Mouse (Mus musculus) left cerebral cortex, postnatal 10 days (tissue): ENCODE results near the gene Pygo2. TPM values are rescaled to one million over a fixed set of nuclear protein-coding genes. Genes with fewer than 3 reads are reported as not detected.

Experiments used
- DNase-seq, 2 experiments: peaks; one replicate each; pipeline ENCODE4 v3.0.0; 2021 to 2022; ENCODE audit warnings: low spot score in 2 of 2, mixed read lengths in 1 of 2; ENCODE audit errors: extremely low spot score in 1 of 2
- intact Hi-C: fragments of 180-260 bp; cut with DNase I; formaldehyde crosslinking; loops from one replicate; pipeline ENCODE4 v1.15.1; 2025
- total RNA-seq, 2 experiments: library from RNA; stranded (reverse); gene quantifications; 2 replicates each; pipeline ENCODE4 v1.2.3; 2021

The Pygo2 gene
- total RNA-seq, 2 experiments from 2014 or later, result 46.0 to 50.6 TPM

- DNase-seq, result peak in 1 of 2 experiments; percentile 80
- intact Hi-C loops, result no loop called here
These were observed 38.1 kb upstream of the Pygo2 start for GRCm38 (mm10) chr3:89391663-89392511.

DNA sequence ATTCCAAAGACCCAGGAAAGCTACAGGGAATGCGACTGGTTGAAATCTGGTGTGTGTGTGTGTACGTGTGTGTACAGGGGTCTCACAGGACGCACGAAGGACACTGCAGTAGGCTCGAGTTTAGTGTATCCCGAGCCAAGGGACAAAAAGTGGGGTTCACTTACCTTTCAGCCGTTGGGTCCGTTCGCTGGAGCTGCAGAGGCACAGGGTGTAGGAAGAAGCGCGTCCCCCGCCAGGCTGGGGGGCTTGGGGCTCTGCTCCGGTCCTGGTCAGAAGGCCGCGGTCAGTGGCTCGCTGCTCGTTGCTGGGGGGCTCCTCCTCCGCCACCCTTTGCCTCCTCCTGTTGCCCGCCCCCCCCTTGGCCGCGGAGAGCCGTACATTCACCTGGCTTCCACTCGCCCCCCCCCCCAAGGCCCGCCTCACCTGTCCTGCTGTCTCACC is 37.1 kb upstream of the Pygo2 start:
- intact Hi-C loops, result no loop called here
- DNase-seq, result peak in 1 of 2 experiments; percentile 65

DNA sequence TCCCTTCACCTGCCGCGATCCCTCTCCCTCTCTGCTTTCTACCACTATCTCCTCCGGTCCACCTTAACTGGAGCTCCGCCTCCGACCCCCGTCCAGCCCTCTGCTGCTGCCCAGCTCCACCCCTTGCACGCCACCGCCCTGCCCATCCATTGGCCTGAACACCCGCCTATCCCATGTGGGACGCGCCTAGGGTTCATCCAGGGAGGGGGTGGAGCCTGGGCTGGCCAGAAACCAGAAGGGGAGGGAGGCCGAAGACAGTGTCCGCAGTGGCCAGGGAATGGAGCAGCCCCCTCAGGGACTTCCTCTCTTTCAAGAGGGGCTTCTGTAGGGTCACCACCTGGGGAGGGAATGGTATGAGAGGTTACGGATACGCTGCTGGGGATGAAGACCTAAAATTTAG is 36.4 kb upstream of the Pygo2 start:
- intact Hi-C loops, result no loop called here
- DNase-seq, result peak; percentile 97 to 99

DNA sequence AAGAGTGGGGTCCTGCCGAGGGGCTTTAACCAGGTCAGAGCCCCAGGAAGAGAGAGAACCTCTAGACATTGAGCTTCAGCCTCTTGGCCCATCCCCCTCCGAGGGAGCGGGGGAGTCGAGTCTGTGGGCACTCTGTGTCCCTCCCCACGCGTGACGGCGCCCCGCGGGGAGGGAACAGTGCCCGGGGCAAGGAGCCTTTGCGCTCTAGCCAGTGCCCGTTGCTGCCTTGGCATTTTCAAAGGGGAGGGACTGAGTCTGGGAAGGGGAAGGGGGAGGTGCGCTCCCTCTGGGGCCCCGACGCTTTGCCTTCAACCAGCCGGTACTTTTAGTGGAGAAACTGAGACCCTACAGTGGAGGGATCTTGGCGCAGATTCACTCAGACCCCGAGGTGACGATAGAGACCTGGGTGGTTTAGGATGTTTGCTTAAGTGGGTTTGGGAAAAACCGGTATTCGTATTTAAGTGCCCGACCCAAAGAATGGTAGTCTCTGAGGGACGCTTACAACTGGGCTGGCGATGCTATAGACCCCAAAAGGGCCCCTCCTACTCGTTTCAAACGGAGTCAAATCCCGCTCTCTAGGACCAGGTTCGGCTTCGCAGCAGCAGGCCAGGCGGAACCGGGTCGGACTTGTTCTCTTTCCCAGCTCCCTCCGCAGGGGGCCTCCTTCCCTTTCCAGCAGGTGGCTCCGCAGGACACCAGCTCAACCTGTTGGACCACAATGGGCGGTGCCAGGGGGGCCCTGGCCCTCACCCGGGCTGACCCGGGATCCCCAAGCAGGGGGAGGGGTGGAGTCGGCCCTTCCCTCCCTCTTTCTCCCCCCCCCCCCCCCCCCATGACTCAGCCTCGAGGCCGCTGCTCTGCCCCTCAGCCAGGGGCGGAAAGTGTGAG is 35.8 kb upstream of the Pygo2 start, which contains the start of gene Zbtb7b:
Gene Zbtb7b (minus strand): TSS at position 771 of the 888 bp plus-strand sequence.
- DNase-seq, result peak; percentile 48 to 86
- intact Hi-C loops, result no loop called here

- intact Hi-C loops, result loop anchor here (5.0 kb wide), 1 partner anchor 92 kb away; no protein-coding TSS in a partner anchor
- DNase-seq, result peak; percentile 51 to 91
These were observed 35.1 kb upstream of the Pygo2 start for GRCm38 (mm10) chr3:89394894-89395256.

DNA sequence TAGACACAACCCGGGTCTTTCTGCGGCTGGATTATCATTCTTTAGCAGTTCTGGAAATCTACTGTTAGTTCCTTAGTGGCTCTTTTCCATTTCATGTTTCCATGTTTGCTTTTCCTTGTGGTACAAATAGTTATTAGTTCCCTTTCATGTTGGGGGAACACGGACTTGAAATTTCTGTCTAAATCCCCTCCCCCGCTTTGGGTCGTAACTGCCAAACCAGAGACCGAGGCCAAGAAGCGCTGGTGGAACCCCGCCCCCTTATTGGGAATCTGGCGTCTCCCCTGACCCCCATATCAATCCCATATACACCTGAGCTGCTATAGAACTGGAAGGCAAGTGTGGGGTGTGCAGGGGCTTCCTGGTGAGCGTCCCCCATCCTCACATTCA is 34.6 kb upstream of the Pygo2 start:
- intact Hi-C loops, result loop anchor here (5.0 kb wide), 1 partner anchor 92 kb away; no protein-coding TSS in a partner anchor
- DNase-seq, result no peak

- DNase-seq, result peak in 1 of 2 experiments; percentile 72
- intact Hi-C loops, result loop anchor here (5.0 kb wide), 1 partner anchor 91 kb away; no protein-coding TSS in a partner anchor
These were observed 34.0 kb upstream of the Pygo2 start for GRCm38 (mm10) chr3:89395806-89396653.

GRCm38 (mm10) chr3:89396654-89397005 is 33.4 kb upstream of the Pygo2 start:
- DNase-seq, result no peak
- intact Hi-C loops, result loop anchor here (5.0 kb wide), 1 partner anchor 91 kb away; no protein-coding TSS in a partner anchor

- intact Hi-C loops, result no loop called here
- DNase-seq, result no peak
These were observed 28.7 kb upstream of the Pygo2 start for GRCm38 (mm10) chr3:89401329-89401728.

DNA sequence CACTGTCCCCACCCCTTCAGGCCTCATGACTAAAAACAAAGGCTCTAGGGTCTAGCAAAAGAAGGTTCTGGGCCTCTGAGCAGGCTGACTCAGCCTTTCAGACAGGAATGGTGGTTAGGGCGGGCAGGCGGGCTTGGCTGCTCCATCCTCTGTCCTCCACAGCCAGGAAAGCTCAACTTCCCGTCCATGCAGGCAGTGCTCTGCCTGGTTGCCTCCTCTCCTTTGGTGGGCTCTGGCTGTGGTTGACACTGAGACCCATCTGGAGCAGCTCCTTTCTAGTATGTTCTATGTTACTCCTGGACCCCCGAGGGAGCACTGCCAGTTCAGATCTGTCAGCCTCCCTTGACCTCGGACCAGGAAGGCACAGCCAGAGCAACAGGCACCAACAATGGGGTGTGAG is 27.3 kb upstream of the Pygo2 start, which contains the start of gene Lenep:
Gene Lenep (minus strand): TSS at position 101 of the 400 bp plus-strand sequence.
- DNase-seq, result no peak
- intact Hi-C loops, result no loop called here

DNA sequence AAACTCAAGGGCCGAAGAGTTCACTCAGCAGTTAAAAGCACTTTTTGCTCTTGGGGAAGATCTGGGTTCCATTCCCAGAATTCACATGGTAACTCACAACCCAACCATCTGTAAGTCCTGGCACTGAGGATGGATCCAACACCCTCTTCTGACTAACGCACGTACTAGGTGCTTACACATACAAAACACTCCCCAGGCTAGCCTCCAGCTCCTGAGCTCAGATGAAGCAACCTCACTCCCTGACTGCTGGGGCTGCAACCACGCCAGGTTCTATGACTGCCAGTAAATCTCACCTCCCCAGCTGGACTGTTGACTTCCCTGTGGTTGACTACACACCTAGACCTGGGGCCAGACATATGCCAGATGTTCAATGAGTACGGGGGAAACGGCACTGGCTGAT is 23.1 kb upstream of the Pygo2 start:
- intact Hi-C loops, result no loop called here
- DNase-seq, result no peak

- intact Hi-C loops, result no loop called here
- no peak for DNase-seq
These were observed 21.6 kb upstream of the Pygo2 start for GRCm38 (mm10) chr3:89408448-89408847.

DNA sequence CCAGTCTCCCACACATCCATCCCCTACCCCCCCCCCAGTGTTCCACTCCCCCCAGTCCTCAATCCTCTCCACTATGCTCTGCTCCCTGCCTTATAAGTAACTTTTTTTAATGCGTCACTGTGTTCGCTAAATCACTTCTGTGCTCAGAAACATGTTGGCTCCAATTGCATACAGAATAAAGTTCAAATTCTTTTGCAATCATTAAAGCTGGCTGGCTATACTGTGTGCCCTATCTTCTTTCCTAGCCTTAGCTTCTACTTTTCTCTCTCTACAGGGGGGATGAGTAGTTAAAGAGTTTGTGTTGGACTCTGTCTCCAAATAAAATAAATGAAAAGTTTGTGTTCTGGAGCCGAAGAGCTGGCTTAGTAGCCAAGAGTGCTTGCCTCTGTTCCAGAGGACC is 20.3 kb upstream of the Pygo2 start:
- DNase-seq, result no peak
- intact Hi-C loops, result no loop called here

- intact Hi-C loops, result no loop called here
- DNase-seq, result no peak
These were observed 19.1 kb upstream of the Pygo2 start for GRCm38 (mm10) chr3:89410864-89411263.

- peak; percentile 96 to 100 for DNase-seq
- intact Hi-C loops, result no loop called here
These were observed 18.3 kb upstream of the Pygo2 start, which contains the start of gene Flad1 for GRCm38 (mm10) chr3:89411490-89412393. Gene Flad1 (minus strand): TSS chr3:89411870.

- DNase-seq, result no peak
- intact Hi-C loops, result no loop called here
These were observed 13.9 kb upstream of the Pygo2 start for GRCm38 (mm10) chr3:89416158-89416557.

DNA sequence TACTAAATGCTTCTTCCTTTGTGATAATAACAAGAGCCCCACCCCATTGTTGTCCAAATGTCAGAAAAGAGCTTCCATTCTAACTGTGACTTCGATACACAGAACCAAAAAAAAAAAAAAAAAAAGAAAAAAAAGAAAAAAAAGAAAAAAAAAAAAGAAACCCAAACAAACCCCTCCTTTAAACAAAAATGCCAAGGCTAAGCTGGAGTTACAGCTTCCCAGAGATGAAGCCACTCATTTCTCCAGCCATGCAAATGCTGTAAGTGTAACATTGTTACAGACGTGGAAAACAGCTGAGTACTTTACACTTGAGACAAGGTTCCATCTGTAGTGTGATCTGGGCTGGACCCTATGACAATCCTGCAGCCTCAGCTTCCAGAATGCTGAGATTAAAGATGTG is 12.9 kb upstream of the Pygo2 start:
- intact Hi-C loops, result no loop called here

DNA sequence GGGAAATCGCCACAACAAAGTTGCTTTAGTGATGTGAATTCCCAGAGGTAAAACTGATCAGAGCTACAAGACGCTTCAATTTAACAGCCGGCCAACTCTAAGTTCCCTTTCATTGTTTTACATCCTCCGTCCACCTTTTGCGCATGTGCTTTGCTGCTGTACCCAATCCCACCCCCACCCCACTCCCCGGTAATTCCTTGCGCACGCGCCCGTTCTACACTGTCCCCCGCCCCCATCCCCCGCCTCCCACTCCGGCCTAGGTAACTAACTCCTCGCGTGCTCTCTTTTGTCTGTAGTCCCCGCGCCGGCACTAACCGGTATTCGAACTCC is 12.2 kb upstream of the Pygo2 start:
- intact Hi-C loops, result no loop called here
- DNase-seq, result peak in 1 of 2 experiments; percentile 49

More for the DNA sequence above, 12.9 kb upstream of the Pygo2 start:
- DNase-seq, result no peak
